Mouse (Mus musculus) 416B (cell line): ENCODE results near the gene Vpreb1.
"Not testable (repeated sequence)": the region's sequence is repeated elsewhere in the genome, so short reads cannot be mapped to it uniquely, and the experiment has no call there.

Experiments used
- DNase-seq: peaks from one replicate; pipeline ENCODE4 v3.0.0; 2011; ENCODE audit warnings: low read depth

Vpreb1 gene

DNA sequence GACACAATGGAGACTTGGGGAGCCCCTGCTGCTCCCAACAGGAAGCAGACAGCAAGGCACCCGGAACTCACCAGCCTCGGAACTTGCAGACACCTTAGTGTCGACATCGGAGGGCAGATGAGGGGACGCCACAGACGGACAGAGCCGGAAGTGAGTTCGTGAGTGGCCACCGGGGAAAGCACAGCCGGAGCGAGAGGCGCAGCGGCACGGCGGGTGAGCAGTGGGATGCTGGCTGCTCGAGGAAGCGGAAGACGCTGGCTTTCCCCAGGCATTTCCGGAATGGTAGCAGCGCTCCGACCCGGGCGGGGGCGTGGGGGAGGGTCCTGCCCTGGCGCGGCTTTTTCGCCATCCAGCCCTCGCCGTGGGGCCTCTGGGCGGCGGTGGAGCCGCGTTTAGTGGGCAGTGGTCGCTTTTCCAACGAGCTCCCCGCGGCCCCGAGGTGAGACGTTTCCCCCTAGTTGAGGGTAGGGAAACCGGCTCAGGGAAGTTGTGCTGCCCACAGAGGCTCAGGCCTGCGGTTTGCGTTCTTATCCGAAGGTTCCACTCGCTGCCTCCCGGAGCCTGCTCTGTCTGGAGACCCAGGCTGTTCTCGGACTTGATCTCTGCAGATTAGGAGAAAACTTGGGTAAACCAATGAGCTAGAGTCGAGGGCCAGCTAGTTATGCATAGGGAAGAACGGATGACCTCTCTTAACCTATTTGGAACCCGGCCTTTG lies at the start of gene Vpreb1, which contains the start of gene Top3b:
Vpreb1 (minus strand) TSS at position 227 of the 715 bp plus-strand sequence.
Top3b (plus strand) TSS at position 120 of the 715 bp plus-strand sequence.
- peak; percentile 97 for DNase-seq

DNA sequence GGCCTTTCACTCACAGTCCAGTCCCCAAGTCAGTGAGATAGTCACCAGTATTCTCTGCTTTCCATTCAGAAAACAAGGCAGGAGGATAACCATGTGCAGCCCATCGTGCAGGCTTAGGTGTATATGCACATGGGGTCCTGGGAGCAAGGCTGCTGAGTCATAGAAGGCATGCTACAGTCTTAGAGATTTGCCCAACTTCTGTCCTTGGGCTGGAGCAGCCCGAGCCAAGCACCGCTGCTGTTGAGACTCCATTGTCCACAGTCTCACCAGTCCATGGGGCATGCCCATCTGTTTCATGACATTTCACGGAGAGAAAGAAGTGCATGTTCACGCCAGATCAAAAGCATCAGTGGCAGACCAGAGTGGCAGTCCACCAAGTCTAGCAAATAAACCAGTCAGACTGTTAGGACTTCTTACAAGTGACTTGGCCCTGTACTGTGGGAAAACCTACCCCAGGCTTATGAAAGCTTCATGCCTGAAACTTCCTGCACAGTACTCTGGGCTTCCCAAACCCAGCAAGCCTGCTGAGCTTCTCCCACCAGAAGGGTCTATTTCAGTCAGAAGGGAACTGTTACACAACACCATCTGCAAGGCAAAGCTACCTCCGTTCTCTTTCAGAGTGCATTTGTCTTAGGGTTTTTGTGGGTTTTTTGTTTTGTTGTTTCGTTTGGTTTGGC lies 47.9 kb upstream of the Vpreb1 start:
- DNase-seq: no peak

DNA sequence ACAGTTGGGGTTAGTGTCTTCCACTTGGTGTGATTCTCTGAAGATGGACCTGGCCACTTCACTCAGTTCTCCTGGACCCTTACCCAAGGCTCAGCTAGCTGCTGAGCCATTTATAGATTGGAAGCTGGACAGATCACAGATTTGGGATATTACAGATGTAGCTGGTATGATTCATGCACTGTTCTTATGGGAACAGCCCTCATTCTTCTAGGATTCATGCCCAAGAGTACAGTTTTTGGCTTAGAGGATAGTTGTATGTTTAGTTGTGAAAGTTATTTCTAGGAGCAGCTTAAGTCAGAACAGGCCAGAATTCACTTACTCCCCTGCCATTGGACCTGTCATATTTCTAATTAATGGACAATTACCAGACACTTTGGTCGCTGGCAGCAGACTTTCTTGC lies 42.8 kb upstream of the Vpreb1 start:
- DNase-seq: no peak

DNA sequence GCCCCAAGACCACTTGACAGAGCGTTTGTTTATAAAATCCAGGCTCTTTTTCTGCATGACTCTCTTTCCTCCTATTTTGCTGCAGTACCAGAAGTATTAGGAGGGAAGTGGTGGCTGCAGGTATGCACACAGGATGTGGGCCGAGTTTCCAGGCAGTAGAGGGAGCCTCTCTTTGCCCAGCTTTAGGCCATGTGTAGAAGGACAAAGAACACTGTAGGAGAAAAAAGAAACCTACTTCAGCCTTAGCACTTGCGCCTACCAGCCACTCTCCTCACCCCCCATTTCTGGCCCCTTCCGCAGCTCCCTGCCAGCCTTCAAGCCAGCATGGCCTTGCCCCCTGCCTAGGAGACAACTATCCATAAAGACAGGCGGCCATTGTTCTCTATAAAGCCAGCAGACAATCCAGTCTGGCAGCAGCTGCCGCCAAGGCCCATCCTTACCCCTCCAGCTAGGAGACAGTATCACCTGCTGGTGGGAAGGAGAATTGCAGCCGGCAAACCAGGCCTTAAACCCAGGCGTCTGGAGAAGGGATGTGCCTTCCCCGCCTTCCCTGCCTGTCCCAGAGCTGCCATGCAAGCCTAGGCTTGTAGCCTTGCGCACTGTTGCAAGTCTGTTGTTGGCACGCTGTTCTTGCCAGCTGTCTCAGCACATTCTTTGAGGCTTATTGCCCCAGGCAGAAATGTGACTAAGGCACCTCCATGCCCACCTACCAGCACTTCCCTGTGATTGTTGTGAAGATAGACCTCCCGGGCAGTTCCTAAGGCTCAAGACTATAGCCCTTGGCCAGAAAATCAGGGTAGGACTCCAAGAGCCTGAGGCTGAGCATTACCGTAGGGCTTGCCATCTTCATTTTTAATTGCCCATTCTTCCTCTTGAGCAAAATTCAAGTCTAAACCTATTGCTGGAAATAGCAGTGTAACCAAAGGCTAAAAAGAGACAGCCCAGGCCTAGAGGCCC lies 41.3 kb upstream of the Vpreb1 start:
- DNase-seq: peak; percentile 78

DNA sequence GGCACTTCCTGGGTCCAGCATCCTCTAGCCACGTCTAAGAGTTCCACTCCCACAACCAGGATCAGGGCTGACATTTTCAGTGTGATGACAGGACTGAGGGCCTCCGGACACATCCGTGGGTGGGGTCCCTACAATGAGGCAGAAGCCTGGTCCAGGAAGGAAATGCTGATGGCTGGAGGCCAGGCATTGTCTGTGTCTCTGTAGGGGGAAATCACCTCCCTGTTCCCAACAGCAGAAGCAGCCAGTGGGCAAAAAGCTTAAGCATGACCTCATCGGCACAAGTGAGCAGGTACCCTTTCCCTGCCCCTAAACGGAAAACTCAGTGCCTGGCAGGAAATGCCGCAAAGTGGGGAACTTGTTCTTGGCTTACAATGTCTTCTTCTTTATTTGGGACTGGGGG lies 37.2 kb upstream of the Vpreb1 start:
- DNase-seq: no peak

DNA sequence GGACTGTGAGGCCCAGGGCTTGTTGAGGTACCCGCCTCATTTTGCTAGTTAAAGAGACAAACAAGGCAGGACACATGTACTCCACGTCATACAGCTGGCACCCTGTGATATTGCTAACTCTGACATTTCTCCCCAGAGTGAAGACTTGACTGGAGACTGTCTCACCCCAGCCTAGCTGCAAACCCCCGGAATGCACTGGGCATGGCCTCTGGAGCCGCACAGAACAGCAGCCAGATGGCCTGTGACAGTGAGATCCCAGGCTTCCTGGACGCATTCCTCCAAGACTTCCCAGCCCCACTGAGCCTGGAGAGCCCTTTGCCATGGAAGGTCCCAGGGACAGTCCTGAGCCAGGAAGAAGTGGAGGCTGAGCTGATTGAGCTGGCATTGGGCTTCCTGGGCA lies 32.5 kb upstream of the Vpreb1 start:
- no peak for DNase-seq

DNA sequence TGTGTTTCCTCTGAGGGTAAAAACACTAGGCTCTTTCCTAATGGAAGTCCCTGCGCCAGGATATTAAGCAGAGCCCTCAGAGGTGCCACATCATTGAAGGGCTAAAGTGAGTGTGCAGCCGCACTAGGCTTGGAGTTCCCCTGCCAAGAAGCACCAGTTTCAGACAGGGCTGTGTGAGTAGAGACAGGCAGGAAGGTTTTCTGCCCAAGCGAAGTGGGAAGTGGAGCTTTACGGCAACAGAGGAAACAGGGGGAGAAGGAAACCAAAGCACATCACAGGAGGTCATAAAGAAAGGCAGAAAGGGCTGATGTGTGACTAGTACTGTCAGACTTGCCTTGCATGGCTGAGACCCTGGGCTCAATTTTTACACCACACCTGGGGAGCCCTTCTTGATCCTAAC lies 31.7 kb upstream of the Vpreb1 start:
- DNase-seq: no peak

DNA sequence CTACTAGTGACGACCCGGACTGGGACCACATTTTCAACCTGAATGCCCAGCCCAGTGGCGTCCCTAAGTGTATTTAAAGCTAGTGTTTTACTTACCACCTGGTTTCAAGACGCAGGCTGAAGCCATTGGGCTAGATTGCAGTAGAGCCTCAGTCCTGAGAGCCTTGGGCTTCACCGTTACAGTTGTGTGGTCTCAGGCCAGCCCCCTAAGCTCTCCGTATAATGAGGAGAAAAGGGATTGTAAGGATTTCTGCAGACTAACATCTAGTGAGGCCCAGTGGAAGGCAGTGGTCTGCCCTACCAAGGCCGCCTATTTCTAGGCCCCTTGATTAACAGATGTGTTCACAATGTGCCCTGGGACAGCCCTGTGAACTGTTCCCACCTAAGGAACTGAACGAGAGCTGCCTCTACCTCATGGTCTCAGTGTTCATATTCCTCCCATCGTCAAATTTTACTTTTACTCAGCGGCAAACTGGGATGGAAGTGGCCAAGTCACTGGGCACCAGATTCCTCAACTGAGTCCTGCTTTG lies 26.5 kb upstream of the Vpreb1 start:
- no peak for DNase-seq

DNA sequence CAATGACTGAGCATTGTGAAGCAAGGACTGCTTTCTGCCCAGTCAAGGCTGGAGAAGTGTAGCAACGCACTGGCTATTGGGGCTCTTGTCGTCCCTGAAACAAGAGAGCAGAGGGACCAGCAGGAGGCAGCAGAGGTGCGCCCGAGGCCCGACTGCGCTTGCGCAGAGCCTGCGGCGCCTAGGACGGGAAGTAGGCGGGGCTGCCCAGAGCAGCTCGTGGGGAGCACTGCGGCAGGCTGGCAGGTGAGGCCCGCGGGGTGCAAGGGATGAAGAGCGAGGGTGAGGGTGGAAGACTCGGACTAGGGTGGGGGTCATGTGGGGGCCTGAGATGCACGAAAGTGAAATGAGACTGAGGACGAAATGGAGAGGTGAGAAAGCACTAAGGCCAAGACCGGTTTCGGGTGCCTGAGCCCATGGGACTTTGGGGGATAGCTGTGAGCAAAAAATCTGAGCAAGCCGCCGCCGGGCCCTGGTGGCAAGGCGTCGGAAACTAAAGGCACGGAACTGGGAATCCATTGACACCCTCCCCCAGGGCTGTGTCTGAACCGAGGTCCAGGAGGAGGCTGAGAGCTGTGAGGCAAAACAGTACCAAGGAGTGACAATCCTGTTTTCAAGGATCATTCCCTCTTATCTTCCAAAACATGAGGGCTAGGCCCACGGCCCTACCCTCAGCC lies 25.9 kb upstream of the Vpreb1 start, which contains the start of gene Ppm1f:
Ppm1f (plus strand) TSS at position 88 of the 674 bp plus-strand sequence.
- DNase-seq: peak; percentile 96

DNA sequence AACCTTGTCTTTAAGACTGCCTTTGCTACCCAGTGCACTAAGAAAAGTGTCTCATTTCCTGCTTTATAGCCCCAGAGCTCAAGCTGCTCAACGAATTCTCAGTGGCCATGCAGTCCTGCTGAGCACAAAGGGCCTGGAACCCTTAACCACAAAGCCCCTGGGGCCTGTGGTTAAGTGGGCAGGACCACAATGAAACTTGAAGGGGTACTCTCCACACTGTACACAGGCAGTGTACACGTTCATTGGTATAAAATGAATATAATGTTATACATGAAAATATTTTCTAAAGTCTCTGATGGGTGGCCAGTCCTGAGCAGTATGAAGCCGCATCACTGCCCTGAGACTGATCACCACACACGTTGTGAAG lies 25.4 kb upstream of the Vpreb1 start:
- DNase-seq: no peak

DNA sequence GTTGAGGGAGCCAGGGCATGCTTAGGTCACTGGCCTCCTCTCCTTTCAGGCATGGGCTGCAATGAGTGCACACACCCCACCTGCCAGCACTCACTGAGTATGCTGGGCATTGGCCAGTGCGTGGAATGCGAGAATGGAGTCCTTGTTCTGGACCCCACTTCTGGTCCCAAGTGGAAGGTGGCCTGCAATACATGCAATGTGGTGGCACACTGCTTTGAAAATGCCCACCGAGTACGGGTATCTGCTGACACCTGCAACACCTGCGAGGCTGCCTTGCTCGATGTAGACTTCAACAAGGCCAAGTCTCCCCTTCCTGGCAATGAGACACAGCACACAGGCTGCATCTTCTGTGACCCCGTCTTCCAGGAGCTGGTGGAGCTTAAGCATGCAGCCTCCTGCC lies 21.7 kb upstream of the Vpreb1 start:
- DNase-seq: no peak

DNA sequence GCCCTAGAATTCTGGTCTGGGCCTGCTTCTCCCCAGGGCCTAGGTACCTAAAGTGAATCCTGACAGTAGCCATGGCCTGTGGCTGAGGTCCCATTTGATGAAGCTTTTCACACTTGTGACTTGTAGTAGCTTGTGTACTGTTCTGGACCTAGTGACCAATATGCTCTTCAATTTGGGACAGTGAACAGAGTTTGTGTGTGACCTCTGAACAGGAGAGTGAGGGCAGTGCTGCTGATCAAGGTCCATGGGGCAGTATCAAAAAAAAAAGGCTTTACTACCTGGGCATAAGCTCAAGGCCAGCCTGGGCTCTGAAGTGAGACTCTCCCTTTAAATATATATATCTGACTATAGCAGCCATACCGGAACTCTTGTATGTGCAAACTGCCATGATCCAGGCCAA lies 17.7 kb upstream of the Vpreb1 start:
- no peak for DNase-seq

DNA sequence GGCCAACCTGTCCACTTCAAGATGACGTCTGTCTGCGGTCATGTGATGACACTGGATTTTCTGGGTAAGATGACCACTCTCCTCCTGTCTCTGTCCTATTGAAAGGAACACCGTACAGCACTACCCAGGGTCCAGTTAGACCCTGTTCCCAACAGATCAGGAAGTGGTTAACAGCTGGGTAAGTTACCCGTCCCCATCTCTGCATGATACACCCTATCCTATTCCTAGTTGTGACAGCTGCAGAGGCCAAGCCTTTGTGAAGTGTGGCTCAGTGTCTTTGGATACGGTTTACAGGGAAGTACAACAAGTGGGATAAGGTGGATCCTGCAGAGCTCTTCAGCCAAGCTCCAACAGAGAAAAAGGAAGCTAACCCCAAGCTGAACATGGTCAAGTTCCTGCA lies 8.4 kb upstream of the Vpreb1 start:
- no peak for DNase-seq

DNA sequence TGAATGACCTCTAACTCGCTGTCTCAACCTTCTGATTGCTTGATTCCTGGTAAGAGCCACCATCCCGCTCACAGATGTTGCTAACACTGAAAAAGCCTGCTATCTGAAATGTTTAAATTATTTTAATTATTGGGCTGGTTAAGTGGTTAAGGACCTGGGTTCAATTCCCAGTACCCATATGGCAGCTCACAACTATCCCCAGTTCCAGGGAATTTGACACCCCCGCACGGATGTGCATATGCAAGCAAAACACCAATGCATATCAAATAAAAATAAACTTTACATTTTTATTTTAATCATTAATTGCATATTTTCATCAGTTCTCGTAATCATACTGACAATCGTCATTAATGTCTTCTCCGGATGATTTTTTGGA lies 414 bp downstream of the Vpreb1 start:
- DNase-seq: no peak

DNA sequence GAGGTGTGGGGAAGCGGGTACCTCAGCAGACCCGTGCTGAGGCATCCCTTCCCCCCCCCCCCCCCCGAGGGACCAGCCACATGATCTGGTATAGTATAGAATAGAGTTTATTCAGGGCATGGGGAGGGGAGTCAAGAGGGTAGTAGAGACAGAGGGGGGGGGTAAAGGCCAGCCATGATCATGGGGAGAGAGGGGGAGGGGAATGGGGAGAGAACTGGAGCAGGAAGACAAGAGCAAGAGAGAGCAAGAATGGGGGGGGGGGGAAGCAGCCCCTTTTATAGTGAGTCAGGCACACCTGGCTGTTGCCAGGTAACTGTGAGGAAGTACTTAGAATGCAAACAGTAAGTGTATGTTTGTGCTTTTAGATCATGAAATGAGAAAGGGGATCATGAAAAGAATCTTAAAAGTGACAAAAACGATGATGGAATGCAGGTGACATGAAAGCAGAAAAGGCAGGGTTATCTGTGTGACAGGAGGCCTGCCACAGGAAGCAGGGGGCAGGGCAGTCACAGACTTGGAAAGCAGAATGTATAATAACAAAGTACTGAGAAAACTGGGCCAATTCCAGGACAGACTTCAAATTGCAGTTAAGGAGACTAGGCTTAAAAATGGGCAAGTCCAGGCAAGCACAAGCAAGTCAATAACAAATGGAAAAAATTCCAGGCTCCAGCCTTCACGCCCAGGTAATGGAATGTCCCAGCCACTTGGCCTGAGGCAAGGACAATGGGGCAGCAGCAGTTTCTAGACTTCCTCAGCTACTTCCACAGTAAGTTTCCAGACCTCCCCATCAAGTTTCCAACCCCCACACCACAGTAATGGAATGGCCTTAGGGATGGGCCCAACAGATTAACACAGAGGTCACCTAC lies 4.7 kb downstream of the Vpreb1 start:
- DNase-seq: peak; percentile 61

DNA sequence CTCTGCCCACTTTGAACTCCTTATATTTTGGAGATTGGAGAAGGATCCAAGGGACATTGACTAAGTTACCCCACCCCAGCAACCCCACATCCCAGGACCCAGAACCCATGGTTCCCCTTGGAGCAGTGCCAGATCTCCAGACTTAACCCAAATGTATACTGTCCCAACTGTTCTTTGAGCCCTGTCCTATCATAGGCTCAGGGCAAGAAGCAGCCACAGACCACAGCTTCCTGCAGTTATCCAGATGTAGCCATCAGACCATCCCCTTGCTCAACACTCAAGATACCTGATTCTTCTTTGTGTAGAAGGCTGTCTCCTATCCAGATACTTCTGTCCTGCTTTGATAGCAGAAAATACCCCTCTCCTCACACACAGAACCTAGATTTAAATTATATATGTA lies 5.4 kb downstream of the Vpreb1 start:
- peak; percentile 95 for DNase-seq

DNA sequence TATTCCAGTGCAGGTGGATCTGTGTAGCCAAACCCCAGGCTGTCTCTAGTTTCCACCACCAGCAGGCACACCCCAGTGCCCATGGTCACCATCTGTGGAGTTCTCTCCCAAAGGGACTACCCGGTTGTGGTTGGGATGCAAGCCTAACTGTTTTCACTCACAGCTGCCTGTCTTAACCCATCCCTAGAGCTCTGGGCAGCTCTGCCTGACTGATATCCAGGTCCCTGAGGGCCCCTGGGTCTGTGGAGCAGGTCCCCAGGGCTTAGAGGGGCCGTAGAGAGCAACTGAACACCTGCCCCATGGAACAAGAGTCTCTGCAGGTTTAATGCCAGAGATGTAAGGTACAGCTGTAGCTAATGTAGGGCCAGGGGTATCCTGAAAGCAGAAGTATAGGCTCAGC lies 6.7 kb downstream of the Vpreb1 start, which contains the start of gene Igll1:
Igll1 (minus strand) TSS at position 8 of the 400 bp plus-strand sequence.
- DNase-seq: no peak

DNA sequence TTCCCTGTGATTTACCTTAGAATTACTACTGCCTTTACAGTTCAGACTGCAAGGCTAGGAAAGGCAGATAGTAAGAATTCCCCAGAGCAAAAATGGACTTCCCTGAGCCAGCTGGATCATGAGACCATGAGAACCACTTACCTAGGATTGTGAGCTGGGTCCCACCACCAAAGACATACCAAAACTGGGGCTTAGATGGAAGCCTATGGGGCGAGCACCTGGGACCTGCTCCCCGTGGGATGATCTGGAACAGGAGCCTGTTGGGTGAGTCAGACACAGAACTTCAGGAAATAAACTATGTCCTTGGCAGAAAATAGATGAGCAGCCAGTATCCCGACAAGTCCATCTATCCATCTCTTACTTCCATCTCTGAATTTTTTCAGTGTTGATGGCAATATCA lies 8.4 kb downstream of the Vpreb1 start:
- DNase-seq: no peak

DNA sequence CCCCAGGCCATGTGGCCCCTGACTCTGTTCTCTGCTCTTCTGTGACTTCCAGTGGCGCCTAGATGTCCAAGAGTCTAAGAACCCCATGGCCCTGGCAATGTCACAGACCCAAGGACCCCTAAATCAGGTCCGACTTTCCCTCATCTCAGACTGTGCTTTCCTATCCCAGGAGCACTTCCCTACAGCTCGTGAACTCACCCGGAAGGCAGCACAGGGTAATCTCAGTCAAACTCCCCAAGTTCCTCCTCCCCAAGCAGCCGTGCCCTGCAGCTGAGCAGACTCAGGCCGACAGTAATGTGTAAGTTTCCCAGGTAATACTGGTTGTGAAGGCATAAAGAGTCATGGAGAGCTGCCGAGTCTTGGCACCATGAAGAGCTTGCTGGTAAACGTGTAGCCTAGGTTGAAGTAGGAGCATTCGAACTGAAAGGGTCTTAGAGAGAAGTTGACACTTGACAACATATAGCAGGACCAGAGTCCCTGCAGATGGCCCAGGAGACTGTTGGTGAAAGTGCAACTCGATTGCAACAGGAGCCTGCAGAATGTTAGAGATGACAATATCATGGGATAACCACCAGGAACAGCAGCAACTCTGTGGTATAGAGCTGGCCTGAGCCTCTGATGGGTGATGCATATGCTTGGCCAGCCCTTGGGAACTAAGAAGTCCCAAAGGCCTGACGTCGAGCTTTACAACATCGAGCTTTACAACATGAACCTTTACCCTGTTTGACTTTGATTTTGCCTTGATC lies 13.7 kb downstream of the Vpreb1 start:
- DNase-seq: no peak

DNA sequence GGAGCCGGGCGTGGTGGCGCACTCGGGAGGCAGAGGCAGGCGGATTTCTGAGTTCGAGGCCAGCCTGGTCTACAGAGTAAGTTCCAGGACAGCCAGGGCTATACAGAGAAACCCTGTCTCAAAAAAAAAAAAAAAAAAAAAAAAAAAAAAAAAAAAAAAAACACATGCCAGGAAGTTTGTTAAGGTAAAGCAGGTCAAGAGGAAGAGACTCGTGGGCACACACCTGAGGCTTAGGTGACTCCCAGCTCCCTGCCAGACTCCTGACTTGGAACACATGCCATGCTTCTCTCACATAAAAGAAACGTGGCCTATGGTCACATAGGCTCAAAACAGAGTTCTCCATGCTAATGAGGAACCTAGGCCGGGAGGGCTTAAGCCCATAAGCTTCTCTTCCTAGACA lies 14.6 kb downstream of the Vpreb1 start:
- DNase-seq: not testable (repeated sequence)
